Mouse (Mus musculus) embryo, embryonic 11.5 days (tissue): ENCODE results near the gene Ccdc162.
A peak's percentile ranks its signal among the peaks of the same experiment; 100 is the strongest.

Experiments
- DNase-seq: peaks from one replicate; pipeline ENCODE4 v3.0.0-alpha.2; 2012; ENCODE audit warnings: low read depth, low spot score

The Ccdc162 gene

DNA sequence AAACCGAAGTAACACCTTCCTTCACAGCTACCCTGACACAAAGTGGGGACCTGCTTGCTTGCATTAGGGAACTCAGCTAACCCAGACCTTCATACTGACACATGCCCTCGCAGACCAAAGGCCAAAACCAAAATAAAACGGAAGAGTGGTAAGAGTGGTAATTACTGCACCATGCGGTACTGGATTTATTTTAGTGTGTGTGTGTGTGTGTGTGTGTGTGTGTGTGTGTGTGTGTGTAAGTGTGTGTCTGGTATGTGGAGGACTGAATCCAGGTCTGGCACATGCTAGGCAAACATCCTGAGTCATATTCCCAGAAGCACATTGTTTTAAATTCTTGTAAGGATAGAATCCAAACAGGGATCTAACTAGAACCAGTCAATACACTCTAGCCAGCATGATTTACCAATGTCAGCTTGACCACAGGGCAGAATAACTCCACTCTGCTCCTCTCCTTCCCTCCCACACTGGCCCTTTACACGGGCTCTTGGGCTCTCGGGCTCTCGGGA is 140.1 kb downstream of the Ccdc162 start:
- DNase-seq, result no peak

DNA sequence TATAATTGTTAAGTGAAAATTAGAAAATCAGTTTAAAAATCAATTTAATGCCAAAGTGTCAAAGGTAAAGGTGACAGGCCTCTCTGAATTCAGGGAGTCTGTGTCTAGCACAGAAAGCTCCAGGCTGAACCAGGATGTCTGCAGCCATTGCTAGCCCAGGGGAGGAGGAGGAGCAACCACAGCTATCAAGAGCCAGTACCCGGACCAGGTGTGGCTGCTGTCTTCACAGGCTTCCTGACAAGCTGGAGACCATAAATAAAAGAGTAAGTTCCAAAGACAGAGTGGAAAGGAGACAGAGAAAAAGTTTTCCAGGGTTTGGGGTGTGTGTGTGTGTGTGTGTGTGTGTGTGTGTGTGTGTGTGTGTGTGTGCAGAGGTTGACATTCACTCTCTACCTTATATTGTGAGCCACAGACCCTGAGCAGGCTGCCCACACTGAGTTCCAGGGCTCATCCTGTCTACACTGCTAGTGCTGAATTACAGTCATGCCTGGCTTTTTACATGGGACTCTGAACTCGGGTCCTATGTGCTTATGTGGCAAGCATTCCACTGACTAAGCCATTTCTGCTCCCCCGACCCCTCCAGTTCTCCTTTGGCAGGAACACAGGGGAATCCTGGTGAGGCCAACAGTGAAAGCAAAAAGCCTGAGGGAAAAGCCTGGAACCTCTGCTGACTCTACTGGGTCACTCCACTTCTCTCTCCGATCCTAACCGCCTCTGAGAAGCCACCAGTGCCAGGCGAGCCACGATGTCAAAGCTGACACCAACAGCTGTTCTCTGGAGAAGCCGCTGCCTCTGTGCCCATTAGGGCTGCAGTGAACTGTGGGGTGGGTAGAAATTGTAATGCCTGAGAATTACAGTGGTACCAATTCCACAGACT is 140.7 kb downstream of the Ccdc162 start:
- no peak for DNase-seq

DNA sequence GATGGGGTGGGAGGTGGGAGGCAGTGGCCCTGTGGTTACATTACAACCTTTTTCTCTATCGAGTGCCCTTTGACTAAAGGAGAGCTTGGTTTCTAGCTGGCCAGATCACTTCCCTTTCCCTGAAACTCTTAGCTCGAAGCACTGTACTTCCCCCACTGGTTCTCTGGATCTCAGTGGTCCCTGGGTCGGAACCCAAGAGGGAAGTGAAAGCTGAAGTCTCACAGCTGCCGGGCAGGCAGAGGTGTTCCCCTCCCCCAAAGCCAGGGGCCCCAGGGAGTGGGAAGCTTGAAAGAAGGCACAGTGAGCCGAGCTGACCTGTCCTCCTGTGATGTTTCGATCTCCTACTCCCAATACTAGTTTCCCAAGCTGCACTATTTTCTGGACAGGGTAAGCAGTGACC is 143.2 kb downstream of the Ccdc162 start:
- no peak for DNase-seq

DNA sequence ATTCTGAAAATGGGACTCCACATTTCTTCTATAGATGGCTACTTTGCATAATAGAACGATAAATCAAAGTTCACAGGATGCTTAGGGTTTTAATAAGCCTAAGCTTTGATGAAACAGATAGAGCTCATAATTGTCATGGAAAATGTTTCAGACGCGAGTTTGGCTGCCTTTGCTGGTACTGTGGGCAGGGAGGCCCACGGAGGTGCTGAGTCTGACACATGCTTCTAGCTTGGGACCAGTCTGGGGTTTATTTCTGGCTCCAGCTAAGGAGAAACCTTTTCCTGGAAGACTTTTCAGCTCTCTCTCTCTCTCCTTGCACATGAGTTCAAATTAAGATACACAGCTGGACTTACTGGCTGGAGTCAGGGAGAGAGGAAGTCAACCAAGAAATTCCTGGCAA is 144.2 kb downstream of the Ccdc162 start:
- no peak for DNase-seq

DNA sequence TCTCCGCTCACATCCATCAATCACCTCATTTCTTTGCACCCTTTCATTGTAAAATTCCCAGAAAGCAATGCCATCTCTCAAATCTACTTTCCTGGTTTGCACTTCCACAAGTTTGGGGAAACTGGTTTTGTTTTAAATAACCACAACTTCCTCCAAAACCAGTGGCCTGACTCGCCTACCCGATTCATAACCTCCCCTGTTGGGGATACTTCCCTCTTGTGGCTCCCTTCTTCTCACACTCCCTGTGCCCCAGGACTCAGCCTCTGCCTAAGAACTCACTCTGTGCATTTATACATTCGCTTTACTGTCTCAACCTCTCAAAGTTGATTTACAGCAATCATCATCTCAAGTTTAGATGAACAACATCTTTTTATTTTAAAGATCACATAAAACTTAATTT is 145.4 kb downstream of the Ccdc162 start:
- no peak for DNase-seq

DNA sequence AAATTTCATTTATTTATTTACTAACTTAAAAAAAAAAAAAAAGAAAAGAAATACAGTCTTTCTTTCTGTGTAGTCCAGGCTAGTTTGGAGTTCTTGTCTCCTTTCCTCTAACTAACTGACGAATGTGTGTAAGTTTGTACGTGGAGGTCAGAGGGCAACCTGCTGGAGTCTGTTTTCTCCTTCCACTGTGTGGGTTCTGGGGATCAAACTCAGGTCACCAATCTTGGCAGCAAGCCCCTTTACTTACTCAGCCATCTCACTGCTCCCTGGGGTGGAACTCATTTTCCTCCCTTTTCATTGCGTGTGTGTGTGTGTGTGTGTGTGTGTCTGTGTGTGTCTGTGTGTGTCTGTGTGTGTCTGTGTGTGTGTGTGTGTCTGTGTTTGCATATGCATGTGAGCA is 148.1 kb downstream of the Ccdc162 start:
- no peak for DNase-seq

DNA sequence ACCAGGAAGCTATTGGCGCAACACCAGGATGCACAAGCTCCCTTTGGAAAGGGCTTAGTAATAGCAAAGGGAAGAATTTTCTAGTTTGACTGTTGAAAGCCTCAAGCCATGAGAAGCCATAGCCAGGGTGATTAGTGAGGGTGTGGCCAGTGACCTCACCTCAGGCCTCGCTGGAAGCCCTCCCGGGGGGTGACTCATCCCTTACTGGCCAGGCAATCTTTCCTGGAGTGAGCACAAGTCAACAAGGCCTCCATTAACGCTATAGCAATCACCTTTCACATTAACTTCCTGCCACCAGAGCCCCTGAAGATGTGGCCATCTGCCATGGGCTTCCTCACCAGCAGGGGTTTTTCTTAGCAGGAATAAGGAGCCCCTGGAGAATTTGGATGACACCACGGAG is 151.3 kb downstream of the Ccdc162 start:
- DNase-seq, result no peak

DNA sequence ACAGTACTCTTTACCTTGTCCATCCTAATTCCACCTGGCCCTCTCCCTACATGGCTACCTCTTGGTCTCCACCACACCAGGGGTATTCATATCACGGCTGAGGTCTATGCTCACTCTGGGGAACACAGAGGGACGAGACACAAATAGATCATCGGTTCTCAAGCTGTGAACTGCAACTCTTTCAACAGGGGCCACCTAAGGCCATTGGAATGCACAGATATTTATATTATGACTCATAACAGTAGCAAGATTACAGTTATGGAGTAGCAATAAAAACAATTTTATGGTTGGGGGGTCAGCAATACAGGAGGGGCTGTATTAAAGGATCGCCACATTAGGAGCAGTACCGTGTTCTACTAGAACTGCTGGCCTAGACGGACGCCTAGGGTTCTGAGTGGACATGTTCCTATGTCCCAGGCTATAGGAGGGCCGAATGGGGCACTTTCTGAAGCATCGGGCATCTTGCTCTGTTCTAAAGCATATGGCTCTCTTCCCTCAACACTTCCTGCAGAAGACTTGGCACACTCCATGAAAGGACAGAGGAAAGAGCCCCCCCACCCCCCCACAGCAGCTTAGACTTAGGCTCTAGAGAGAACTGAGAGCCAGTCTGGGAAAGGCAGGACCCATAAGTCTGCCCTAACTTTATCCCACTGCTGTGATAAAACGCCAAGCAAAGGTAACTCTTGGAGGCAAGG is 154.6 kb downstream of the Ccdc162 start:
- no peak for DNase-seq

DNA sequence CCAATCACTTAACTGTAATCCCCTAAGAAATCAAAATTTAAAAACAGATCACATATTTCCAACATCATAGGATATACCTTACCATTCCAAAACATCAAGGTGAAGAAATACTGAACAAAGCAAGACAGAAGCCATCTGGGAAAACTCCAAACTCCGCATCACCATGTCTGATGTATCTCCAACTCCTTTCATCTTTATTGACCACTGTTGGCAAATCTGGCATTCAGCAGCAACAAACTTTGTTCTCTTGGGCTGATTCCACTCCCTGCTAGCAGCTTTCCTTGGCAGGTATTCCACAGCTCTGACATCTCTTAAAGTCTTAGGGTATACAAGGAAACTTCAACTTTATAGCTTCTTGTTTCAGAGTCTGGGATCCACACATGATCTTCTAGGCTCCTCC is 158.0 kb downstream of the Ccdc162 start:
- DNase-seq, result no peak

DNA sequence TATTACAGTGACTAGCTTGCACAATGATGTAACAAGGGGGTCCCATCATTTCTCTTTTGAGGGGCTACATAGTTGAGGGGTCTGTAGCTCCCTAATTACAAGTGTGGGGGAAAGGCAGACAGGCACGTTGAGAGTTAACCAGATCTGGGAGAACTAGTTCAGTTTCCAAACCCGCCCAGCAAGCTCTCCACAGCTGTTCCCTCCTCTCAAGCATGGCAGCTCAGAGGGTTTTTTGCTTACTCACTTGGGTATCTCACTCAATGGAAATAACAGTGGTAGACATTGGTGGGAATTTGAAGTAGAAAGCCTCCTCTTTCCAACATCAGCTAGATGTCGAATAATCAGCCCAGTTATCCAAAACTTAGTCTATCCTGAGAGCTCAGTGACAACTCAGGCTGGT is 161.4 kb downstream of the Ccdc162 start:
- DNase-seq, result no peak

DNA sequence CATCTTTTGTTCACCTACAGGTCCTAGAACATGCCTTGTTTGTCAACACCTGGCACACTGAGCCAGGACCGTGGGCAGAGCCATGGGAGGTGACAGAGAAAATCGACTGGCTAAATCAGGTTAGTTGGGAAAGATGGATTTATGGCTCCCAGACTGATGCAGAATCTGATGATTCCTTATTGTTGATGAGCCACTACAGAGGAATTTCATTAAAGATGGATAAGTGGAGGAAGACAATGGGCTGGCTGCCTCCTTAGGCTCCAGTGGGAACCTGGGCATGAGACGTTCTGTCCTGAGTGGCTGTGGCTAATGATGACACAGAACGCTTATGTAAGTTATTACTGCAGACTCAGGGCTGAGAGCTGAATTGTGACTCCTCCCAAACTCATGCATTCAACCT is 162.7 kb downstream of the Ccdc162 start:
- no peak for DNase-seq

DNA sequence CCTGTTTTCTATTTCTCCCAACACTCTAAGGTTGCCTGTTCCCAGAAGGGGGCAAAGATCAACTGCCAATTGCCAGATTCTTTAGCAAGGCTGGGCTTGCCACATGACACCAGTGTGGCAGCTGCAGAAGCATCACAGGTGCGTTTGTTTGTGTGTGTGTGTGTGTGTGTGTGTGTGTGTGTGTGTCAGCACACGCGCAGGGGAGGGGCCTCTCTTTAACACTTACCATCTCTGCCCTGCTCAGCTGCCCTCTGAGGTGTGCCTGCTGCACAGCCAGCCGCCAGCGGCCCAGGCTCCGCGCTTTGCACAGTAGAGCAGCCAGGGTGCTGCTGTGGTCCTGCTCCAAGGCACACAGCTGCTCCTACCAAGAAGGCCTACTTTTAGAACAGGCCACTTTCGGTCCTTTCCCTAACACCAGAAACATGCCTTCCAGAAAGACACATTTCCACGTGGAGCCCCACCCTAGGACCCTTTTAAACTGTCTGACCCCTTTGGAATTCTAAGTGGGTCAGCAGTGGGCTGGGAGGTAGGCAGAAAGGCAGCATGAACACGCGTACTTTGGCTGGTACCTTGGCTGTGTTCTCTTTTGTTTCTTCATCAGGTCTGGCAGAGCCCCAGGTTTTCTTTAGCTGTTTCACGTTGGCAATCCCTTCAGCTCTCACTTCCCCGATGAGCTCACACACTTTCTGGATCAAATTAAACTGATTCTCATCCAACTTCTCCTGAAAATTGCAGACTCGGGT is 163.4 kb downstream of the Ccdc162 start:
- peak; percentile 24 for DNase-seq

DNA sequence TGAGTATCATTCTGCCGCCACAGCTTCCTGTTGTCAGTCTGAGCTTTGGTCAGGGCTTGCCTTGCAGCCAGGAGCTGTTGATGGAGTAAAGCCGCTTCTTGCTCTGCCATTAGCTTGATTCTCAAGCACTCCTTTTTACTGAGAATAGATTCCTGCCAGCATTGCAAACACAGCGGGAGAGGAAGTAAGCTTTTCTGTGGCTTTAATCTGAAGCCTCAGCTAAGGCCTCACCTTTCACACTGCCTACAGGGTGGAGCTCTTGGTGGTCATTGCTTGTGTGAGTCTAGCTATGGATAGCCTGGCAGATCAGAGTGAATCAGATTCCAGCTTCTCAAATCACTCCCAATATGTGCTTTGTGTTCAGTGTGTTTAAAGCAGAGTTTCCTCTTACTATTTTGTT is 164.1 kb downstream of the Ccdc162 start:
- DNase-seq, result no peak

DNA sequence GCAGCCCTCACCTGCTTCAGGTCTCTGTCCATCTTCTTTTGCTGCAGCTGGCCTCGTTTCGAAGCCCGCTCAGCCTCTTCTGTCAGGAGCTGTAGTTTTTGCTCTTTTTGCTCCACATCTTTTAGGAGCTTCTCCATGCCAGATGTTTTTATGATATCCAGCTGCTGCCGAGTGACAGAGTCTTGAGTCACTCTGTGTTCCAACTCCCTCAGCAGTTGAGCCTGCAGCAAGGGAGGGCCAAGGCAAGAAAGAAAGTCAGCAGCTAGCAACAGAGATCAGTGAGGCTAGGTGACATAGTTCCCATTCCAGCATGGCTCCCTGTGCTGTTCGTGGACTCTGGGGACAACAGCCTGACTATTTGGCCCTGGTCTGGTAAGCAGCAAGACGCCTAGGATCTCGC is 165.7 kb downstream of the Ccdc162 start:
- DNase-seq, result no peak

DNA sequence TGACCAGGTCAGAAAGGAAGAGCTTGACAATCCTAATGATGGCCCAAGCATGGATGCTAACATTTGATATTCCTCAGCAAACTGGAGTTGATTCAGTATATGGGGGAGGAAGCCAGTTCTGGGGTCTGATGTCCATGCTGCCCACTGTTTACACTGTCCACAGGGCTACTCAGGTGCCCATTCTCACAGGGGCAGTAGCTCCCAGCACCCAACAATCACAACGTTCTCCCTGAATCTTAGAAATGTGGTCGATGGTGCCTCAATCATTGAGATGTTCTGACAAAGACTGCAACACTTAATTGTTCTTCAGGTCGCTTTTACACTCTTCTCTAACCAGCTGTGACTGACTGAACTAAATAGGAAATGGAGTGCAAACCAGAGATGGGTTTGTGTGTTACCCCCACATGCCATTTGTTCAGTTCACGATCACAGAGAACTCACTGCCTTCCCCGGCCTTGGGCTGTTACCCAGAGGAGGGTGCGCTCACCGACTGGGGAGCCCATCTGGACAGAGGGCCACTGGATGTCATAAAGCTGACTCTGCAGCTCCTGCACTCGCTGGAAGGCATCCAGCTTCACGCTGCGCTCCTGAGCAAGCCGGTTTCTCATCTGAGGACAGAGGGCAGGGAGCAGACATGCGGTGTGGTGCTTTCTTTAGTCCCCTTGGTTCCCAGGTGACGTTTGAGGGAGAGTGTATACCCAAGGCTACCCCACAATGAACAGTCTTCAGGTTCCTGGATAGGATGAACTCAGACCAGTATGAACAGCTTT is 169.9 kb downstream of the Ccdc162 start:
- no peak for DNase-seq

DNA sequence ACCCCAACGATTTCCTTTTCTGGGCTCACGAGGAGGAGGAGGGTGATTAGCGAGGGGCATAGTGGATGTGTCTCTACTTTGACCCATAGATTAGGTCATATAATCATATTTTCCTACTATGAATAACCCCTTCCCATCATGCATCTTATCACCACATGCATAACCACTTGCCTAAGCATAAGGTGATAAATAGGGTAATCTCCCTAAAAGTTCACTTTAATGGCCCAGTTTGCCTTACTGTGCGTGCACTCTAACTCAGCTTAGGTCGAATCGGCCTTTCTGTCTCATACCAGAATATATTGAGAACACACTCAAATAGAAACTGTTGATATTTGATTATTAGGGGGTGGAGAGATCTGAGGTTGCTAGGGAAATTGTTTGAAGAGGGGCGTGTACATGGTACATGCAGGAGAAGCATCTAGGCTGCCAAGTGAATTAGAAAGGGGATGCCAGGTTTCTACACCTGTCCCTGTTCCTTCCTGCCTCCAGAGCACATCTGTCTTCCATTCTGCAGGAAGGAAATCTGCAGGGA is 171.1 kb downstream of the Ccdc162 start:
- DNase-seq, result no peak

DNA sequence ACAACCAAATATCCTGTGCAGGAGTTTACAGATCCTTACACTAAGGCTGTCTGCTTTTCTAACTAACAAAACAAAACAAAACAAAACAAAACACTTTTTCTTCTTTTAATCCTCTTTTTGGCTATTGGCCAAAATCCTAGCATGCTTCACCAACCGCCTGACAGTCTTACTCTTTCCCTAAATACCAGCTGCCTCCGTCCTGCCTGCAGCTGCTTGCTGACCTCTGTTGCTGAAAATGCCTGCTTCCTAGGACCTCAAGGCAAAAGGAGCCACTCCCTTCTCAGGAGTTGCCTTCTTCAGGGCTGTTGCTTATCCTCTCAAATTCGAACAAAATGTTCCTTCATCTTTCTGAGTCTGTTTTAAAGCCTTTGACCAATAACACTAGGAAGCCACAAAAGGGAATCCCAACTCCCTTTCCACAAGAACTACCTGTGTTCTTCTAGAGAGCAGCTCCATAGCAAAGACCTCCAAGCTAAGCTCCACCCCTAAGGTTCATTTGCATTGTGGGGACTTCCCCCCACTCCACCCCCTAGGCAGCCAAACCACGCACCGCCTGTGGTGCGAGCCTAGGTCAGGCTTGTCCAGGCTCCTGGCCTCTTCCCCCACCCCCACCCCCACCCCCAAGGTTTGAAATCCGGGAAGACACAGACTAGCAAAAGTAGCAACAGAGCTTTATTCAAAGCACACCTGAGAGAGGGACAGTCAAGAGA is 171.8 kb downstream of the Ccdc162 start:
- DNase-seq, result no peak

DNA sequence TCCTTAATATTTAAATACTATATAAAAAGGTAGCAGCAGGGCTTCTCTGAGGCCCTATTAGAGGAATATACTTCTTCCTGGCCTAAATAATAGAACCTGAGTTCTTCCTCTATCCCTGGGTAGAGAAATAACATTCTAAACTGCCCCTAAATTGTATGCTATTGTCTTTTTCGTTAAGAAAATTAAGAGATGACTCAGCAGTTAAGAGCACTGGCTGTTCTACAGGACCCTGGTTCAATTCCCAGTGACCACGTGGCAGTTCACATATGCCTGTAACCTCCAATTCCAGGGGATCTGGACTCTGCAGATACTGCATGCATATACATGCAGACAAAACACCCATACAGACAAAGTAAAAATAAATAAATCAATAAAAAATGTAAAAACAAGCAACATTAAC is 172.6 kb downstream of the Ccdc162 start:
- no peak for DNase-seq

DNA sequence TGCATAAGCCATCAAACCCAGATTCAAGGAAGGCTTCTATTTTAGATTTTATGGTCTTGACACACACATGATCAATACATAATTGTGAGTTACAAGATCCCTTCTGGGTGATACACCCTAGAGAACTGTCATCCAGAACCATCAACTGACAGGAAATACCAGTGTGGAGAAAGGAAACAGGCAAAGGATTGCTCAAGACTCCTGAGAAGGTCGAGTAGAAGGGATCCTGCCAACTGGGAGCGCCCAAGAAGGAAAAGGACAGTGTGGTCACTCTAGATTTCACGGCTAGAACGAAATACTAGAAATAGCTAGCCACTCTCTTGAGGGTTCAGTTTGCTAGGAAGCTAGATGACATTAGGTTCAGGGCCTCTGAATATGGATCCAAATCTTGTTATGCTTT is 173.0 kb downstream of the Ccdc162 start:
- no peak for DNase-seq

DNA sequence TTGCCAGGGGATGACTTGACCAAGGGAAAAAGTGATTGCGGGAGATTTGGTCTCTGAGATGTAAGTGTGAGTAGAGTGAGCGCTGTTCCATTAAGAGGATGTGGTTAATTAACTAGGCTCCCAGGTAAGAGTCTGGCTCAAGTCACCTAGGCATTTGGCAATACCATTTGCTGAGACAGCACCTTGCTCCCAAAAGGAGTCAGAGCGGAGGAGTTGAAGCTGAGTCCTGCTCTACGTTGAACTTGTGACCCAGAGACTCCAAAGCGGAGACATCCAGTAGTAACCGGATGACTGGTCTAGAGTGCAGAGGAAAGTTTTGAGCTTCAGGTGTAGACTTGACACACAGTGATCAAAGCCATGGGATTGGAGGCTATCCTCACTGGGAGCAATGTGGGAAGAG is 174.4 kb downstream of the Ccdc162 start:
- DNase-seq, result no peak

DNA sequence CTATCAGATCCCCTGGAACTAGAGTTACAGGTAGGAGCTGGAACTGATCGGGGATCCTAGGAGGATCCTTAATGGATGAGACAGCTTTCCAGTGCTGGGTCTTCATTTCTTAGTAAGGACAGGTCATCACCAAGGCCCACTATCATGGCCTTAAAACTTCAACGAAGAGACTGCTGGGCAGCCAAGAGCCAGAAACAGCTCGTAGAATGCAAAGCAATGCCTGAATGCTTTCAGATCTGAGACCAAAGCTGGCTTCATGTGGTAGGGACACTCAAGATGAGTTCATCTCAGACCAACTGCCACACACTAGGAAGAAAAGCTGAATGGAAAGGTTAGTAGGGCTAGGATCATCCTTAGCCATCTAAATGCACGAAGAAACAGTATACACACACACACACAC is 177.4 kb downstream of the Ccdc162 start:
- DNase-seq, result no peak
